Mouse (Mus musculus): ENCODE measurements around the gene Fcnb.

The Fcnb gene

GRCm38 (mm10) chr2:28084768-28085167, at the start of gene Fcnb:
Gene Fcnb (minus strand): TSS chr2:28084885.
- DNase-seq = no peak

GRCm38 (mm10) chr2:28133833-28134232, 49.1 kb upstream of the Fcnb start:
- no peak for DNase-seq

- DNase-seq = no peak
Observed at GRCm38 (mm10) chr2:28132117-28132516, 47.4 kb upstream of the Fcnb start.

- DNase-seq = no peak
Observed at GRCm38 (mm10) chr2:28126763-28127438, 42.2 kb upstream of the Fcnb start.

- no peak for DNase-seq
Observed at GRCm38 (mm10) chr2:28123910-28124309, 39.2 kb upstream of the Fcnb start.

GRCm38 (mm10) chr2:28121309-28121708, 36.6 kb upstream of the Fcnb start:
- DNase-seq = no peak

- DNase-seq = no peak
Observed at GRCm38 (mm10) chr2:28120342-28120741, 35.7 kb upstream of the Fcnb start.

GRCm38 (mm10) chr2:28118518-28119116, 33.9 kb upstream of the Fcnb start:
- no peak for DNase-seq

- no peak for DNase-seq
Observed at GRCm38 (mm10) chr2:28117490-28118308, 33.0 kb upstream of the Fcnb start.

GRCm38 (mm10) chr2:28108763-28109162, 24.1 kb upstream of the Fcnb start:
- DNase-seq = no peak

GRCm38 (mm10) chr2:28106002-28106401, 21.3 kb upstream of the Fcnb start:
- DNase-seq = no peak

- no peak for DNase-seq
Observed at GRCm38 (mm10) chr2:28103653-28104052, 19.0 kb upstream of the Fcnb start.

- DNase-seq = no peak
Observed at GRCm38 (mm10) chr2:28101892-28102291, 17.2 kb upstream of the Fcnb start.

- no peak for DNase-seq
Observed at GRCm38 (mm10) chr2:28100796-28101483, 16.3 kb upstream of the Fcnb start.

- DNase-seq = no peak
Observed at GRCm38 (mm10) chr2:28098547-28099505, 14.1 kb upstream of the Fcnb start.

GRCm38 (mm10) chr2:28096751-28097309, 12.1 kb upstream of the Fcnb start:
- DNase-seq = no peak

- no peak for DNase-seq
Observed at GRCm38 (mm10) chr2:28092099-28092498, 7.4 kb upstream of the Fcnb start.

- no peak for DNase-seq
Observed at GRCm38 (mm10) chr2:28091042-28091441, 6.4 kb upstream of the Fcnb start.

GRCm38 (mm10) chr2:28090299-28091008, 5.8 kb upstream of the Fcnb start:
- no peak for DNase-seq

GRCm38 (mm10) chr2:28089095-28089494, 4.4 kb upstream of the Fcnb start:
- no peak for DNase-seq

GRCm38 (mm10) chr2:28086112-28086511, 1.4 kb upstream of the Fcnb start:
- DNase-seq = no peak

All from thymus, postnatal 25 days (tissue).